Mouse (Mus musculus): Measurements from ENCODE around the gene Mycn.

The Mycn gene

DNA sequence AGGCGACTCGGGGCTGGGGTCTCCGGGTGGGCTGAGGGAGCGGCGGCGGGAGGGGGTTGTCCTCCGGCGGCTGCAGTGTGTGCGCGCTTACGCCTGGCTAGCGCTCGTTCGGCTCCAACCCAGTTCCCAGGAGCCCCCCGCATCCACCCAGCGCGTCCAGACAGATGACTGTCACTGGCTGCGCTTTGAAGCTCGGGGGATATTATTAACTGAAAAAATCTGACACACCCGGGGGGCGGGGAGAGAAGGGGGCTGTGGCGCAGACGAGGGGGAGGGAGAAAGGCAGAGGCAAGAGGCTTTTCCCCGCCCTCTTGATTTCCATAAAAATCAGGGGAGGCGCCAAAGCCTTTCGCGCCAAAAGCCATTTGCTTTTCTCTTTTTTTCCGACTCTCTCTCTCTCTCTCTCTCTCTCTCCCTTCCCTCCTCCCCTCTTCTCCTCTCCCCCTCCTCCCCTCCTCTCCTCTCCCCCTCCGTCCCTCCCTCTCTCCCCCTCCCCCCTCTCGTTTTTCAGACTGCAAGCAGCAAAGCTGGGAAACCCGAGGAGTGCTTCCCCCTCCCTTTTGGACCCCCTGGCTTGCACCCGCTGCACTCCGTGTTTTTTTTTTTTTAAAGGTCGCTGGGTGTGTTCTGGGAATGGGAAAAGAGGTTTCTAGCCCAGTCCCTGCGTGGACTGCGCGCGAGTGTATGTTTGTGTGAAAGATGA, at the start of gene Mycn:
TSS of gene Mycn (minus strand) at position 254 of the 703 bp plus-strand sequence.
- peak; percentile 25 for DNase-seq

- DNase-seq: no peak
Measured at GRCm38 (mm10) chr12:12987376-12987775, 45.7 kb upstream of the Mycn start.

- DNase-seq: no peak
Measured at GRCm38 (mm10) chr12:12986612-12987206, 45.0 kb upstream of the Mycn start.

DNA sequence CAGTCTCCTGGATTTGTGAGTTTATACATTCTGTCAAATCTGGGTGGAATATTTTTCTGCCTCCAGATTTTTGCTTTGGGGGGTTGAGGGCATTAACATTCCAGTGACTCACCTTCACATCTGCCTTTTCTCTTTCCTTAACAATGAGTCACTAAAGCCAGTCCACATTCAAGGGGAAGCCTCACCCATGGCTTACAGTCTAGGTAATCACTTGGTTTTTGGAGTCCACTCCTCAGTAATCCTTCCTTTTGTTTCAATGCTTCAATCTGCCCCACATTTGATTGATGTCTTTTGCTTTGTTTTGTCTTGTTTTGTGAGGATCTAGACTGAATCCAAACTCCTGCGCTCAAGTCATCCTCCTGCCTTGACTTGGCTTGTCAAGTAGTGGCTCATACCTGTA, 41.3 kb upstream of the Mycn start:
- no peak for DNase-seq

- DNase-seq: no peak
Measured at GRCm38 (mm10) chr12:12975397-12975796, 33.7 kb upstream of the Mycn start.

DNA sequence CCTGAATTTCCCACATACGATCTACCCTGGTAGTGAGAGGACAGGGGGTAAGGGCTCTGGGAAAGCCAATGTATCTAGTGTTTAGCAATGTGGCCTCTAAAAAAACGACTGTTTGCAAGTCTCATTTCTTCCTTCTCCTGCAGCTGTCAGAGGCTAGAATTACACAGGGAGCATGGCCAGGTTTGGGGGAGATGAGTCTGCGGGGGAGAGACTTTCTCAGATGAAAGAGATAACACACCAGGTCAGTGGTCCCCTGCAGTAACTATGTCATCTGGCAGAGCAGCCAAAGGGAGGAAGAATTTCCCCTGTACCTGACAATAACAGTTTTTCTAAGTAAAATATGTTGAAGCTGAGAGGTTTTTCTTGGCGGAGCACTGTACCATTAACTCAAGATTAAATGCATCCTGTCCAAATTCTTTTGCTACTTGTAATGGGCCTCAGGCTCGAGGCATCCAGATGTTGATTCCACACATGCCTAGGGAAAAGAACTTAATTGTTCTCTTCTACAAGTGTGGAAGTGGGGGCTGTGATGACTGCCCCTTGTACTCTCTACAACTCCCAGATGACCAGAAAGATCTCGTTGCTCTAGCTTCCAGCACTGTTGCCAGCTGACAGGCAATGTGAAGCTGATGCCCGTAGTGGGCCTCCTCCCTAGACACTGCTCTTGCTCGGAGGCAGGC, 31.2 kb upstream of the Mycn start:
- no peak for DNase-seq

GRCm38 (mm10) chr12:12967946-12968345, 26.2 kb upstream of the Mycn start:
- no peak for DNase-seq

GRCm38 (mm10) chr12:12964856-12965255, 23.1 kb upstream of the Mycn start:
- no peak for DNase-seq

- no peak for DNase-seq
Measured at GRCm38 (mm10) chr12:12947606-12948005, 5.9 kb upstream of the Mycn start.

DNA sequence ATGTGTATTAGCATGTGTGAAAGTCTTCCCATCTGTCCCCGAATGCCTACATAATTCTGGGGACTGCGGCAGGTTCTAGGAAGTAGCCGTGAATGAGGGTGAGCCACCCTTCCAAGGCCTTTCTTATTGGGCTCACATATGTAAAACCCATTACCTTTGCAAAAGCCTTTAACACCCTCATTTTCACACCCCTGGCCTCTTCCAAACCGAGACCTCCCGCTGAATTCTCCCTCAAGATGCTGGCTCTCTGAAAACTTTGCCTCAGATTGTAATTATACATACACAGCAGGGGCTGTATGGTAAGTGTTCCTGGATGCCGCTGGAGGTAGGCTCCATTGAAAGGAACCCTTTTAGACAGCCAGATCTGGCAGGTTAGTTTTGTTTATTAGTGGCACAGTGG, 1.6 kb upstream of the Mycn start:
- DNase-seq: no peak

GRCm38 (mm10) chr12:12942364-12943050, 793 bp upstream of the Mycn start:
- DNase-seq: peak; percentile 77

DNA sequence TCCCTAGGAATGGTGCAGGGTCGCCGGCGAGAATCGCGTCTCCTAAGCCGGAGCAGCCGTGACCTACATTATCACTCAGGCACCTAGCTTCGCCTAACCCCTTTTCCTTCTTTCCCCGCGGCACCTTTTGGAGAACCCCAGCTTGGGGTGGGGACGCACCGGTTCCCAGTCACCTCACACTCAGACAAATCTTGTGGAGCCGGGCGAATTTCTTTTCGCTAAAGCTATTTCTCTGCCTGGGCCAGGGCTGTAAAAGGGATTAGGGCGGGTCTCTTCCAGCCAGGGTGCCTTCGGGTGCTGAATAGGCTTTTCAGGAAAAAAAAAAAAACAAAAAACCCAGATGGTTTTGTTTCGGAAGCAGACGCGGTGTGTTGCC, 597 bp downstream of the Mycn start:
- DNase-seq: no peak

DNA sequence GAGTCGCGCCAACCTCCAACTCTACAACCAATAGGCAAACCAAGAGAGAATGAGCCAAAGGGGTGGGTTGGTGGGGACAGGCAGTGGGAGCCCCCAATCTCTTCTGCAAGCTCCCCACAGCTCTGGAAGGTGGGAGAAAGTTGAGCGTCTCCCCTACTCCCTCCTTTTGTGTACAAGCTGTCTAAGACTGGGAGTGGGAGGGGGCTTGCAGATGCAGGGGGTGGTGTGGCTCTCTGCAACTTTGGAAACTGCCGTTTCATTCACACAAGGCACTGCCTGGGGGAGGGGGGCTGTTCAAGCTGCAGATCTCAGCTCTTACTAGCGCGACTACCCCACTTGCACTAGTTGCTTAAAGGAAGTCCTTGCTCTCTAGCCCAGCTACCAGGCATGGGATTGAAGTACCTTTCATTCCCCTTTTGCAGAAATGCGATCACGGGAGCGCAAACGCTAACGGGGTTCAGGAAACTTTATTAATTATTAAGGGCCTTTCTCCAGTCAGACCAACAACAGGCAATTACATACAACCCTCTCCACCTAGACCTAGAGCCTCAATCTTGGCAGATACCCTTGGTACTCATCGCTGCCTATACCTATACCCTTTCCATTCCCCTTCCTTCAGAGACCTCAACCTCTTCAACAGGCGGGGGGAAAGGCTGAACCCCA, 1.1 kb downstream of the Mycn start:
- peak; percentile 11 for DNase-seq

DNA sequence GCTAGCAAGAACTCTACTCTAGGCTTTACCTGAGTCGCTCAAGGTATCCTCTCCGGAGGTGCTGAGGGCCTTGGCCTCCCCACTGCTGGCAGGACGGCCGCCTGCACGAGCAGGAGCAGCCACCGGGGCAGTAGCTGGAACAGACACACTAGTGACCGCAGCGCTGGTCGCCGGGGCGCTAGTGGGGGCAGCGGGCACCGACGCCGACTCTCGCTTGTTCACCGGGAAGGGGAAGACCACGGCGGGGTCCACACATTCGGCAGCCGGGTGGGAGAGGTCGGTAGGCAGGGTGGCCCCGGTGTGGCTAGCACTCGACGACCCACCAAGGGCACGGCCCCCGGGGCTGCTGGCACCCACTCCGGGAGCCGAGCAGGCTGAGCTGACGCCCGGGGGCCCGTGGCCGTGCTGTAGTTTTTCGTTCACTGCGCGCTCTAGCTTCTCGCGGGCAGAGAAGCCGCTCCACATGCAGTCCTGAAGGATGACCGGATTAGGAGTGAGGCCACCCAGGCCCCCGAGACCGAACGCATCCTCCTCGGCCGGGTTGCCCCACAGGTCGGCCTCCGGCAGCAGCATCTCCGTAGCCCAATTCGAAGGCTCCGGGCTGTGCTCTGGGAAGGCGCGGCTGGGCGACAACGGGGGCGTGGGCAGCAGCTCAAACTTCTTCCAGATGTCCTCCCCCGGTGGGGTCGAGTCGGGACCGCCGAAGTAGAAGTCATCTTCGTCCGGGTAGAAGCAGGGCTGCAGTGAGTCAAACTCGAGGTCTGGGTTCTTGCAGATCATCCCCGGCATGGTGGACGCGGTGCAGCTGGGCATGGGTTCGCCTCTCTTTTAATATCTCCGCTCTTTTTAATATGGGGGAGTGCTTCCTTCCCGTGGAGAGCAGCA, 1.9 kb downstream of the Mycn start:
- DNase-seq: peak; percentile 10

DNA sequence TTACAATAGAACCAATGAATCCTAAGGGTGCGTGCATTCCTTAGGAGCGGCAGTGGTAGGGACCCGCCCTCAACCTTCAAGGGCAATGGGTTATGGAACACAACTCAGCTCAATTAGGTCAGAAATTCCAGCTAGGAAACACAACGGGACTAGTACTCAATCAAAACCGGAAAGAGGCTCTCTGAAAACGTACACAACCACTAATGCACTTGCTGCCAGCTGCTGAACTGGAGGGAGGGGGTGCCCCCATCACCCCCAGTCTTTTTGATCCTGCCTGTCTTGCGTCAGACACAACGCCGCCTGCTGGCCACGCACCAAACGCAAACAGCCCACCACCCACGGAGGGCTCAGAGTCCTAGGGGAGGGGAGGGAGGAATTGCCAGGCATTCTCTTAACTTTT, 2.9 kb downstream of the Mycn start:
- DNase-seq: peak; percentile 32

- DNase-seq: peak; percentile 11
Measured at GRCm38 (mm10) chr12:12938361-12938760, 3.4 kb downstream of the Mycn start.

- no peak for DNase-seq
Measured at GRCm38 (mm10) chr12:12937746-12938145, 4.0 kb downstream of the Mycn start.

DNA sequence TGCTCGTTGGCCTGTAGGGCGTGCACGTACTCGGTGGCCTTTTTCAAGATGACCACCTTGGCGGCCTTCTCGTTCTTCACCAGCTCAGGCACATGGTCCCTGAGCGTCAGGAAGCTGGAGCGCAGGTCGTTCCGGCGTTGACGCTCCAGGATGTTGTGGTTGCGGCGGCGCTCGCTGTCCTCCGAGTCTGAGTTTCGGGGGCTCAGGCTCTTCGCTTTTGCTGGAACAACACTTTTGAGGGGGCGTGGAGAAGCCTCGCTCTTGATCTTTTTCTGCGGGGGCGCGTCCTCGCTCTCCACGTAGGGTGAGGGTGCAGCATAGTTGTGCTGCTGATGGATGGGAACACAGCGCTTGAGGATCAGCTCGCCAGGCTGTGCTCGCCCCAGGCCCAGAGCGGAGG, 4.6 kb downstream of the Mycn start:
- DNase-seq: no peak

DNA sequence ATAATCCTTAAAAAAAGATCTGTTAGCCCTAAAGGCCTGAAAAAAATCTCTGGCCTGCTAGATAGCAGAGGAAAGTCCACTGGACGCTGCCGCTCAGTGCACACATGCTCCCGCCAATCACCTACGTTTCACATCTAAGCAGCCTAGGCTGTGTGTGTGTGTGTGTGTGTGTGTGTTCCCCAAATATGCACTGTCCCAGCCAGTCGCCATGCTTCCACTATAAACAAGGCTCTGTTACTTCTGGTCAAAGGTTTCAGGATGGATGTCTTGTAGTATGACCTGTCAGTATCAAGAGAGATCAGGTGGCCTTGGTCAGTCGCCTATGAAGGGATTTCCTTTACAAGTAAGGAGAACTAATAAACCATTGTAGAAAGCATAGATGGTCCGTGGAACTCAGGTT, 9.5 kb downstream of the Mycn start:
- no peak for DNase-seq

- no peak for DNase-seq
Measured at GRCm38 (mm10) chr12:12928239-12928638, 13.5 kb downstream of the Mycn start.

DNA sequence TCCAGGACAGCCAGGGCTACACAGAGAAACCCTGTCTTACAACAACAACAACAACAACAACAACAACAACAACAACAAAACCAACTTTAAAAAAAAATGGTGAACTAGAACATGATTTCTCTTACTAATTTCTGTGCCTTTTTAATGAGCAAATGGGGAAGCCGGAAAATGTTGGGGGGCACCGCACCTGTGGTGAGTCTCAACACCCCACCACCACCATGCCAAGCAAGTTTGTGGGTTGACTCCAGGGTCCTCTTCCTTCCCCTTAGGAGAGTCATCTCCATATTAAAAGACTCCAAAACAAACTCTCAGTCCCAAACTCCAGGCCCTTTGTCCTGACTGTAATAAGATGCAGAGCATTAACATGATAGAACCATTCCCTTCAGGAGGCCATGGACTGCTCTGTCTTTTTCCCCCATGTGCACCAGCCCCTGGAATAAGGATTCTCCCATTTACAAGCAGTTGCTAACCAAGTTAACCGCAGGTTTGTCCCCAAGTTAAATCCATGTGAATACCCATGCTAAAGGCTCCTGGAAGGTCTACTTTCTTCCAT, 14.7 kb downstream of the Mycn start:
- DNase-seq: no peak

DNA sequence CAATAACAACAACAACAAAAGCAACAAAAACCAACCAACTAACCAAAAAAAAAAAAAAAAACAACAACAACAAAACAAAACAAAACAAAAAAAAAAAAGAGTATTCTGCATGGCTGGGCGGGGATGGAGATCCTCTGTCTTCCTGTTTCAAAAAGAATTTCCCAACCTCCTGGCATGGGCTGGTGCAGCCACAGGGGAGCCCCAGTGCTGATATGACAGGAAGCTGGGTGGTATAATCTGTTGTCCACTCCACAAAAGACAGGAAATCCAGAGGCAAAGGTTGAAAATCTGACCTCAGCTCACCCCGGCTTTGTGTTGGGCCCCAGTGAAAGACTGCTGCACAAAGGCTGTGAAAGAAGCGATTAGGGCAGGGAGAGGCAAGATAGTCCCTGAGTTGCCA, 17.3 kb downstream of the Mycn start:
- DNase-seq: no peak
